Mouse (Mus musculus) frontal cortex, postnatal 36 days (tissue): ENCODE results near the gene Vmn2r93.

ENCODE experiments used
- DNase-seq, 2 experiments: peaks; one replicate each; pipeline ENCODE4 v3.0.0; 2022; ENCODE audit warnings: low spot score in 2 of 2

The Vmn2r93 gene

DNA sequence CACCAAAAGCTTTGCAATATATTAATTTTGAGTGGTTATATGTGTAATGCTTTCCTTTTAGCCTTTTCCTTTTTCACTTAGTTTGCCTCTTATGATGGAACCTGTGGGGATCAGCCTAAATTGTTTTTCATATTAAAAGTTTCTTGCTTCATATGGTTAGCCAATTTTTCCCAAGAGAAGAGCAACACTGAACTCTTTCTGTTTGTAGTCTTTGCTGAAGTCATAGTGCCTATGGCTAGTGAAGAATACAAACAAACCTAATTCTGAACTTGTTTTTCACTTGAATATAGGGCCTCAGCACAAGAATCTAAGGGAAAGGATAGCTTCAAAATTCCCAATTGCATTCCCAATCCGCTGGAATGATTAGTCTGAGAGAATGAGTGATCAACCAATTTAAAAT is at the start of gene Vmn2r93:
Gene Vmn2r93 (plus strand): TSS at position 301 of the 400 bp plus-strand sequence.
- no peak for DNase-seq

DNA sequence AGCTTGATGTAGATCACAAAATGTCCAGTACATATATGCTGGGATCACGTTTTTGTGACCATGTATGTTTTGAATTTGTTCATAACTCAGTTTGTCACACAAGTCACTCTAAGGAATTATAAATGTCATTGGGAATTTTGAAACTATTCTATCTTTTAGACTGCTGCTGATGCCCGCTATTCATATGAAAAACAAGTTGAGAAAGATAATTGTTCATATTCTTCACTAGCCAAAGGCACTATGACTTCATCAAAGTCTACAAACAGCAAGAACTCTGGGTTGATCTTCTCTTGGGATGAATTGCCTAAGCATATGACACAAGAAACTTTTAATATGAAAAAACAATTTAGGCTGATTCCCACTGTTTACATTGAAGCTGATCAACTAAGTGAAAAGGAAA is 20.2 kb upstream of the Vmn2r93 start, which contains the start of gene Vmn2r94:
Gene Vmn2r94 (minus strand): TSS at position 101 of the 400 bp plus-strand sequence.
- no peak for DNase-seq

- DNase-seq: no peak
Measured at GRCm38 (mm10) chr17:18323031-18323430, 25.1 kb downstream of the Vmn2r93 start.

DNA sequence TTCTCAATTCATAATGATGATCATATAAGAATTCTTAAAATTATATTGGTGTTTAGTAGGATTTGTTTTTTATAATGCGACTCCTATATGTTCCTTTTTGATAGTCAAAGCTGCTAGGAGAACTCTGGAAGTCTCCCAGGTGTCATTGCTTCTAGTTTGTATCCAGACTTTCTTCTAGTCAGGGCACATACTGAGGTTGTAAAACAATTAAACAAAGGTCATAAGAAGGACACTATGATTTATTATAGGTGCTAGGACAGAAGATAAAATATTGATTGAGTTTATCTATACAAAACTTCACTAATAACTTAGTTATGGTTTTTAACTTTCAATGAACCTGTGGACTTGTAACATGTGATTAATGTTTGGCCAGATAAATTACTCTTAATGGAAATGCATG is 62.1 kb downstream of the Vmn2r93 start:
- no peak for DNase-seq

DNA sequence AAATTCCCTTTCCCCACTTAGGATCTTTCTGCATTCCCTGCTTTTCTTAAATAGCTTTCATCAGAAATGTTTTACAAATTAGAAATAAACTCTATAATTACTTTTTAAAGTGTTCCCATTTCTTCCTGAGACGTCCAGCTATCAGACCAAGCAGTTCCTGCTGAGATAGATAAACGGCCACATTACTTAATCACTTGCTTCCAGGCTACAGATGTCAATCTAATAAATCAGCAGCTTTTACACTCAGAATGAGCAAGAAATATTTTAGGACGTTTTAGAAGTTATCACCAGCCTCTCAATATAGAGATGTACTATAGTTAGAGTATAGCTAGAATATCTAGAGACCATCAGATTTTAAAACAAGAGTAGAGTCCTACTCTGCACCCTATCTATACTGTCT is 62.7 kb downstream of the Vmn2r93 start:
- no peak for DNase-seq
